Mouse (Mus musculus) thymus, adult 2 months (tissue): Measurements from ENCODE around the gene Kif1b.

Source experiments
- CTCF ChIP-seq: fragments of 200-500 bp; IDR thresholded peaks from 2 replicates; pipeline ENCODE4 v1.5.1; 2012; ENCODE audit warnings: mild to moderate bottlenecking, control low read depth, low read length, moderate library complexity, borderline replicate concordance; ENCODE audit not compliant: control insufficient read depth, poor library complexity, insufficient read depth; ENCODE audit errors: extremely low read depth
- POLR2A ChIP-seq: fragments of 200-500 bp; IDR thresholded peaks from 2 replicates; pipeline ENCODE4 v1.6.1; 2012; ENCODE audit warnings: mild to moderate bottlenecking, low read length, control low read depth, moderate library complexity; ENCODE audit not compliant: control insufficient read depth, poor library complexity, insufficient read depth; ENCODE audit errors: extremely low read depth

DNA sequence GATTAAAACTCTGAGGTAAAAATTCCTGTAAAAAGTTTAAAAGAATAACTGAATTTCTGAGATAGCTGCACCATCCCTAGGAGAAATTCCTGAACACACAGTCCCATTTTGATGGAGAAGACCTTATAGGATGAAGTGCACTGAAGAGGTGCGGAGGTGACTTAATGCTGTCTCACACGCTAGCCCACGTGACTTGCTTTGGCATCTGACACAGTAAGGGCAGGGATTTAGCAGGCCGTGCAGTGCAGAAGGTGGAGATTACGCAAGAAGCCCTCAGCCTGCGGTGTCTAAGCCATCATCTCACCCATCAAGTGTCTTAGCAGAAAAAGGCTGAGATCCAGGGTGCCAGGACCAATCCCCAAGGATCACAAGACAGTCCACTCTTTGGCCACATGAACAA, 146.3 kb downstream of the Kif1b start:
- no peak for TF ChIP-seq CTCF
- TF ChIP-seq POLR2A = no peak
